Comparison of ENCODE assay signal across 28 mouse cellular contexts in the genomic region with DNA sequence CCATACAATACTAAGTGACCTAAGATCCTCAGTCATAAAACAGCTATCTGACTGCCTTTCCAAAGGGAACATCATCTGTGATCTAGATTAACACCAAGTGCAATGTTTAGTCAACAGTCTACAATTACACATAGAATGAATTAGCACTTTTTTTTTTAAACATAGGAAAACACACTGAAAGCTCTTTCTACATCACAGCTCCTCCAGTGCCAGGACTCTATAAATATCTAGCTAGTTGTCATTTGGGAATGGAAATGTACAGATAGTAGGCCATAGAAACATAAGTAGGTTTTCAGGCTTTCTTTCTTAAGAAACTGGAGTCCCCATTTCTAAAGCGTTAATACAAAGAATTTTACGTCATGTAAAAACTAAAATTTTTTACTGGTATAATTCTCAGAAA.
"Had no signal": no experiment of that assay in that cellular context is flagged by ENCODE, and none has a peak within 500 bp of the region (broad histone marks: within the 10 kb centered on the region; RNA-seq: fewer than 3 reads in every experiment).

No protein-coding gene starts in this region.

- H3K27me3 ChIP-seq: heart, embryonic 13.5 days; heart, embryonic 15.5 days; hindbrain, embryonic 13.5 days; hindbrain, embryonic 15.5 days; kidney, embryonic 15.5 days; limb, embryonic 12.5 days; liver, embryonic 13.5 days; liver, embryonic 15.5 days had no signal

- ATAC-seq: hindbrain, postnatal 0 days; intestine, embryonic 16.5 days had no signal

- H3K9ac ChIP-seq: heart, embryonic 13.5 days; heart, embryonic 15.5 days; hindbrain, embryonic 13.5 days; hindbrain, embryonic 15.5 days; kidney, embryonic 15.5 days; limb, embryonic 12.5 days; liver, embryonic 13.5 days; liver, embryonic 15.5 days had no signal

- H3K9me3 ChIP-seq: heart, embryonic 13.5 days; heart, embryonic 15.5 days; hindbrain, embryonic 13.5 days; hindbrain, embryonic 15.5 days; kidney, embryonic 15.5 days; limb, embryonic 10.5 days; limb, embryonic 12.5 days; liver, embryonic 13.5 days; liver, embryonic 15.5 days had no signal

- H3K4me2 ChIP-seq: heart, embryonic 11.5 days; heart, embryonic 13.5 days; heart, embryonic 15.5 days; hindbrain, embryonic 13.5 days; hindbrain, embryonic 15.5 days; kidney, embryonic 15.5 days; limb, embryonic 12.5 days; liver, embryonic 11.5 days; liver, embryonic 13.5 days; liver, embryonic 15.5 days had no signal

- DNase-seq: gastrocnemius, postnatal 14 days; gastrocnemius, postnatal 36 days; heart, adult 11 months; heart, adult 2 months; heart, postnatal 14 days; heart, postnatal 36 days; kidney, adult 11 months; kidney, adult 2 months; kidney, adult 9 months; kidney, postnatal 14 days; kidney, postnatal 36 days; layer of hippocampus, adult 9-11 months; liver; liver, embryonic 13.5 days had no signal

- H3K27ac ChIP-seq: heart, adult 2 months; heart, embryonic 13.5 days; heart, embryonic 15.5 days; hindbrain, embryonic 13.5 days; hindbrain, embryonic 15.5 days; hindbrain, postnatal 0 days; kidney, embryonic 15.5 days; kidney, postnatal 0 days; left cerebral cortex, adult 2 months; limb, embryonic 10.5 days; limb, embryonic 12.5 days; liver, embryonic 13.5 days; liver, embryonic 15.5 days had no signal

- H3K4me3 ChIP-seq: heart, adult 2 months; heart, embryonic 13.5 days; heart, embryonic 15.5 days; hindbrain, embryonic 13.5 days; hindbrain, embryonic 15.5 days; kidney, embryonic 15.5 days; left cerebral cortex, adult 2 months; limb, embryonic 10.5 days; limb, embryonic 12.5 days; liver, embryonic 13.5 days; liver, embryonic 15.5 days had no signal

- H3K4me1 ChIP-seq: heart, embryonic 13.5 days; heart, embryonic 15.5 days; hindbrain, embryonic 13.5 days; hindbrain, embryonic 15.5 days; kidney, embryonic 15.5 days; limb, embryonic 10.5 days; limb, embryonic 12.5 days; liver, embryonic 13.5 days; liver, embryonic 15.5 days had no signal

- H3K36me3 ChIP-seq: heart, embryonic 13.5 days; heart, embryonic 15.5 days; hindbrain, embryonic 13.5 days; hindbrain, embryonic 15.5 days; kidney, embryonic 15.5 days; limb, embryonic 10.5 days; limb, embryonic 12.5 days; liver, embryonic 13.5 days; liver, embryonic 15.5 days had no signal
